Mouse (Mus musculus) layer of hippocampus, adult 9-10 months (tissue): ENCODE data around the gene Cped1.

Experiments used
- DNase-seq: peaks from one replicate; pipeline ENCODE4 v3.0.0; 2022; ENCODE audit warnings: low spot score

Gene Cped1

DNA sequence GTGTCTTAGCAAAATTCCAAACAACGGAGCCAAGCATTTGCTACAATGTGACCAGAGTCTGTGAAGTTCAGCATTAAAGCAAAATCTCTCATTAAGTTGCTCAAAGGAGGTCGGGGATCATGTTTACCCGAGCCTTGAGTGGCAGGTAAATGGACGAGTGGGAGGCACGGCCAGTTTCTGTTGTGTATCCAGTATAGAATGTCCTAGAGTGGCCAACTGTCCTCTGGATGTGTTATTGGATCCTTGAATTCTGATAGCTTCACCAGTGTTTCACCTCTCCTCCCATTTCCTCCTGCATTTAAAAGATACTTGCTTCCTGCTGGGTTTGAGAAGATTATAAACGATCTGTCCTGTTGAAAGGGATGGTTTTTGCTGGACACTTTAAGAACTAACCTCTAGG lies 14.4 kb downstream of the Cped1 start:
- no peak for DNase-seq

GRCm38 (mm10) chr6:22000881-22001280 lies 15.2 kb downstream of the Cped1 start:
- no peak for DNase-seq

GRCm38 (mm10) chr6:22001284-22001916 lies 15.7 kb downstream of the Cped1 start:
- no peak for DNase-seq

- no peak for DNase-seq
Measured at GRCm38 (mm10) chr6:22002521-22003199, 16.9 kb downstream of the Cped1 start.

DNA sequence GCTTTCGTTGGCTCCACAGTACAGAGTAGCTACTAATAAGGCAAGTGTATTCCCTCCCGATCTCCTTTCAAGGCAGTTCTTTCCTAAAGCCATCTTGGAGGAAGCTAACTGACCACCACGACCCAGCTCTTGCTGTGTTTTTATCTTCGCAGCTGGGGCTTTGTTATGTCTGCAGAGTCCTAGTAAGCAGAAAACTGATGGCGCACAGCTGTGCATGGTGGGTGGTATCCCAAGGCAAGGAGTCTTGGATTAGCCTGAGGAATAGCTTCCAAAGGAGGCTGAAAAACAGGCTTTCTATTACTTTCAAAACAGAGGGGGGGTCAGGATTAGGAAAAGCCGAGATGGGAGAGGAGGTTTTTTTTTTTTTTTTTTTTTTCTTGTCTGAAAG lies 17.5 kb downstream of the Cped1 start:
- DNase-seq = no peak

GRCm38 (mm10) chr6:22003959-22004543 lies 18.3 kb downstream of the Cped1 start:
- no peak for DNase-seq

DNA sequence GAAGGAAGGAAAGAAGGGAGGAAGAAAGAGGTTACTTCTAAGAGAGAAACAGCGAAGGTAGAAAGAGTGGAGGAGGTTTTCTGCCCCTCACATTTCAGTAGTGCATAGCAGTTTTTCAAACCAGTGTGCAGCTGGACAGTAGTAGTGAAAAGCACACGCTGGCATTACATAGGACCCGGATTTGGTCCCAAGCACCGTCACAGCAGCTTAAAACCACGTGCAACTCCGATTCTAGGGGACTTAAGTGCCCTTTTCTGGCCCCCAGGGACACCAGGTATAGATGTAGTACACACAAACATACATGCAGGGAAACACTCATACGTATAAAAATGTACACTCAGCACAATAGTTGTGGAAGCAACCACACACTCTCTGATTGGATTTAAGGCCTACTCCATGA lies 22.6 kb downstream of the Cped1 start:
- DNase-seq = no peak

GRCm38 (mm10) chr6:22010258-22010657 lies 24.5 kb downstream of the Cped1 start:
- DNase-seq = no peak

DNA sequence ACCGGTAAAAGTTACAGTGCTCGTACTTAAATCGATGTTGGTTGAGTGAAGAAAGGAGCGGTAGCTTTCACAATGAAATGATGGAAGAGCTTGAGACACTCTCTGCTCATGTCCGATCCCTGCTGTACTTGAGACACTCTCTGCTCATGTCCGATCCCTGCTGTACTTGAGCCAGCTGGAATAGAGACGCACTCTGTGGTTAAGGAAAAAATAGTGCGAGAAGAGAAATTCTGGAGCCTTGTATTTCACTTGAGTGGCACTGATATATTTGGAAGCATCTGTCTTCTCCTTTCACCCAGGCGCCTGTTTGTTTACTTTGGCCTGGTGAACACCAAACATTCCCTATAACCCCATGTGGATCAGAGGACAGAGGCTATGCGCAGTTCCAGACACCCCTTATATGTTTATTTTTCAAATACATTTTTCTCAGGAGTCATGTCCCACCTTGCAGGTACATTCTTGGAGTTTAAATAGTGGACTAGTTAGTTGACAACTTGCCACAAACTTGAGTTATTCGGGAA lies 25.1 kb downstream of the Cped1 start:
- DNase-seq = no peak

DNA sequence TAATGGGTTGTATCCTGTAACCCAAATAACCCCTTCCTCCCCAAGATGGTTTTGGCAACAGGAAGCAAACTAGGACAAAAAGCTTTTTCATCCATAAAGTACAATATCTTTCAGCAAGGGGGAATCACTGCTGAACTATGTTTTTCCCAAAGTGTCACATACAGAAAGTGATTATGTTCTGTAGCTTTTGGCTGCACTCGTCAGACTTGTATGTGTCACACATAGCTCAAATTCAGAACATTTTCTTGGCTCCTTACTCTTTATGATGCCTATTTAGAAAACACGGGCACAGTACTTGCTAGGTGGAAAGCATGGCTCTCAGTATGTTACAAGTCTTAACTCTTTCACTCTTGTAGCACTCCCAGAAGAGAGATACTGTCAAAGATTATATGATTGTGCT lies 25.8 kb downstream of the Cped1 start:
- no peak for DNase-seq

DNA sequence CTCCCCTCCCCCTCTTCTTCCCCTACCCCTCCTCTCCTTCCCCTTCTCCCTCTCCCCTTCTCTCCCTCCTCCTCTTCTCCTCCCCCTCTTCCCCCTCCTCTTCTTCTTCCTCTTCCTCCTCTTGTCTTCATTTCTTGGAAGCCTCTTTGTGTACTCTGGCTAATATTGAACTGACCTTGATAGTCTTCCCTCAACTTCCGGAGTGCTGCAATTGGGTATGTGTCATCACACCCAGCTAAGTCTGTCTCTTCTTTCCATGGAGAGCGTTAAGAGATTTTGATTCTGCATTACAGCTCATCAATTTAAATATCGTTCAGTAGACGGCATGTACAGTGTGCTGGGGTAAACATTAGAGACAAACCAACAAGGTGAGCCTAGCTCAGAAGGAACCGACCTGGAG lies 26.4 kb downstream of the Cped1 start:
- DNase-seq = no peak

DNA sequence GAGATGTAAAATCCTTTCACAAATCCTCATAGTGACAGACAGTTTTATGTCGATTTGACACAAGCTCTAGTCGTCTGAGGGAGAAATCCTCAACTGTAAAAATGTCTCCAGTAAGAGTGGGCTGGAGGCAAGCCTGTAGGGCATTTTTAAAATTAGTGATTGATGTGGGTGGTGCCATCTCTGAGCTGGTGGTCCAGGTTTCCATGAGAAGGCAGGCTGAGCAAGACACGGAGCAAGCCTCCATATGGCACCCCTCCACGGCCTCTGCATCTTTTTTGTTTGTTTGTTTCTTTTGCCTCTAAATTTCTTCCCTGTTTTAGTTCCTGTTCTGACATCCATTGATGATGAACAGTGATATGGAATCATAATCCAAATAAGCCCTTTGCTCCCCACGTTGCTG lies 26.8 kb downstream of the Cped1 start:
- DNase-seq = no peak

- no peak for DNase-seq
Measured at GRCm38 (mm10) chr6:22013394-22013793, 27.7 kb downstream of the Cped1 start.

GRCm38 (mm10) chr6:22014291-22014911 lies 28.7 kb downstream of the Cped1 start:
- no peak for DNase-seq

- no peak for DNase-seq
Measured at GRCm38 (mm10) chr6:22017631-22018030, 31.9 kb downstream of the Cped1 start.

- no peak for DNase-seq
Measured at GRCm38 (mm10) chr6:22018768-22019445, 33.2 kb downstream of the Cped1 start.

- no peak for DNase-seq
Measured at GRCm38 (mm10) chr6:22019637-22020036, 33.9 kb downstream of the Cped1 start.

- DNase-seq = no peak
Measured at GRCm38 (mm10) chr6:22020696-22021095, 35.0 kb downstream of the Cped1 start.

- no peak for DNase-seq
Measured at GRCm38 (mm10) chr6:22021315-22021714, 35.6 kb downstream of the Cped1 start.

- DNase-seq = no peak
Measured at GRCm38 (mm10) chr6:22024168-22024567, 38.5 kb downstream of the Cped1 start.

GRCm38 (mm10) chr6:22025584-22026357 lies 40.1 kb downstream of the Cped1 start:
- no peak for DNase-seq

DNA sequence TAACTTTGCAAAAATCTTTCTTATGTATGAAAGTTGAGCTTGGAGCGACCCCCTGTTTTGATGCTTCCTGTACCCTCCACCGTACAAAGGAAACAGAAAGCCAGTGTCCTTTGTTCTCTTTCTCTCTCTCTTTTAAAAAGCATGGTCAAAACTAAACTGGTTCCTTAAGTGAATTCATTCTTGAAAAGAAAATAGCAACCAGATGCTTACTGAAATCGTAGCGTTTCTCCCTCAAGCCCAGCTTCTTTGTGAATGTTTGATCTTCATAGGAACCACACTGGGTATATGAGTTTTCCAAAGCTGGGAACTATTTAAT lies 40.6 kb downstream of the Cped1 start:
- no peak for DNase-seq
